Mouse (Mus musculus) heart, embryonic 13.5 days (tissue): ENCODE results near the gene Map3k14. TPM values are rescaled to one million over a fixed set of nuclear protein-coding genes. Genes with fewer than 3 reads are reported as not detected.

ENCODE experiments used
- ATAC-seq: fragments of 200-750 bp; cut with Nextera tagmentation; 2 replicates; pipeline ENCODE4 v1.8.0; 2017; ENCODE audit warnings: moderate TSS enrichment; ENCODE audit not compliant: insufficient number of reproducible peaks, low FRiP score, low TSS enrichment; ENCODE audit errors: extremely low read depth
- H3K27ac ChIP-seq: fragments of 300-500 bp; sonication (generic); replicated peaks from 2 replicates; pipeline ENCODE4 v1.5.1; 2015; ENCODE audit warnings: moderate library complexity, mild to moderate bottlenecking, inconsistent platforms
- H3K27me3 ChIP-seq: fragments of 300-500 bp; sonication (generic); replicated peaks from 2 replicates; pipeline ENCODE4 v1.6.1; 2015; ENCODE audit warnings: mild to moderate bottlenecking, inconsistent platforms
- H3K36me3 ChIP-seq: fragments of 300-500 bp; sonication (generic); 2 replicates; pipeline ENCODE4 v1.6.1; 2015; ENCODE audit warnings: mild to moderate bottlenecking, inconsistent platforms
- H3K4me1 ChIP-seq: fragments of 300-500 bp; sonication (generic); 2 replicates; pipeline ENCODE4 v1.6.1; 2015; ENCODE audit warnings: inconsistent platforms
- H3K4me2 ChIP-seq: fragments of 300-500 bp; sonication (generic); 2 replicates; pipeline ENCODE4 v1.6.1; 2015; ENCODE audit warnings: inconsistent platforms, mild to moderate bottlenecking, moderate library complexity
- H3K4me3 ChIP-seq: fragments of 300-500 bp; sonication (generic); 2 replicates; pipeline ENCODE4 v1.5.1; 2015; ENCODE audit warnings: moderate library complexity, mild to moderate bottlenecking, inconsistent platforms
- H3K9ac ChIP-seq: fragments of 300-500 bp; sonication (generic); 2 replicates; pipeline ENCODE4 v1.6.1; 2015; ENCODE audit warnings: inconsistent platforms, mild to moderate bottlenecking, moderate library complexity
- H3K9me3 ChIP-seq: fragments of 300-500 bp; sonication (generic); 2 replicates; pipeline ENCODE4 v1.6.1; 2016; ENCODE audit warnings: inconsistent platforms
- WGBS: fragments of 180-500 bp; shearing (Covaris S2); methylation state at CpG from one replicate; pipeline ENCODE4 v1.1.7; 2015; ENCODE audit warnings: mixed read lengths; 5-methylcytosine and 5-hydroxymethylcytosine counted together
- polyA plus RNA-seq: library from polyadenylated mRNA; unstranded; fragments of >200 nt; fragmentation: Nextera tagmentation; extraction: Ambion mirVana; gene quantifications from 2 replicates; pipeline ENCODE4 v1.2.1, GENCODE M21; 2015

Map3k14 gene
- polyA plus RNA-seq, 1 experiment from 2014 or later, result 1.8 TPM

GRCm38 (mm10) chr11:103261671-103262411 lies 5.4 kb downstream of the Map3k14 start:
- Histone ChIP-seq H3K4me3 (no peak overlapping the region), H3K9me3 (no peaks in the 10 kb centered on the region), H3K9ac (peak overlapping the region; percentile 58), H3K27ac (peak overlapping the region; percentile 4), H3K4me1 (peaks cover 51% of the 10 kb centered on the region), H3K36me3 (no peaks in the 10 kb centered on the region), H3K27me3 (no peaks in the 10 kb centered on the region), H3K4me2 (peak overlapping the region; percentile 51)
- no peak for ATAC-seq
- whole genome bisulfite sequencing, result 73% methylated on average over 7 of the region's 7 CpGs

GRCm38 (mm10) chr11:103260515-103261192 lies 6.6 kb downstream of the Map3k14 start:
- WGBS, result 77% methylated on average over 12 of the region's 12 CpGs
- Histone ChIP-seq H3K36me3 (no peaks in the 10 kb centered on the region), H3K9ac (no peak overlapping the region), H3K4me2 (no peak overlapping the region), H3K27me3 (no peaks in the 10 kb centered on the region), H3K27ac (no peak overlapping the region), H3K4me3 (no peak overlapping the region), H3K4me1 (peaks cover 40% of the 10 kb centered on the region), H3K9me3 (no peaks in the 10 kb centered on the region)
- ATAC-seq, result no peak

GRCm38 (mm10) chr11:103260034-103260433 lies 7.2 kb downstream of the Map3k14 start:
- 88% methylated on average over 5 of the region's 5 CpGs for WGBS
- H3K27ac ChIP-seq, result no peak overlapping the region
- H3K4me3 ChIP-seq, result no peak overlapping the region
- H3K9ac ChIP-seq, result no peak overlapping the region
- H3K36me3 ChIP-seq, result no peaks in the 10 kb centered on the region
- H3K9me3 ChIP-seq, result no peaks in the 10 kb centered on the region
- no peak for ATAC-seq
- no peak overlapping the region for H3K4me2 ChIP-seq
- peaks cover 40% of the 10 kb centered on the region for H3K4me1 ChIP-seq
- no peaks in the 10 kb centered on the region for H3K27me3 ChIP-seq

GRCm38 (mm10) chr11:103257938-103258481 lies 9.3 kb downstream of the Map3k14 start:
- no peaks in the 10 kb centered on the region for H3K27me3 ChIP-seq
- H3K4me1 ChIP-seq, result peaks cover 30% of the 10 kb centered on the region
- H3K9me3 ChIP-seq, result no peaks in the 10 kb centered on the region
- no peak for ATAC-seq
- H3K36me3 ChIP-seq, result no peaks in the 10 kb centered on the region
- 83% methylated on average over 4 of the region's 4 CpGs for WGBS
- H3K27ac ChIP-seq, result no peak overlapping the region
- H3K9ac ChIP-seq, result no peak overlapping the region
- H3K4me2 ChIP-seq, result no peak overlapping the region
- no peak overlapping the region for H3K4me3 ChIP-seq

- H3K36me3 ChIP-seq, result no peaks in the 10 kb centered on the region
- H3K4me3 ChIP-seq, result no peak overlapping the region
- no peak overlapping the region for H3K27ac ChIP-seq
- WGBS, result 74% methylated on average over 5 of the region's 5 CpGs
- H3K4me2 ChIP-seq, result no peak overlapping the region
- H3K9ac ChIP-seq, result no peak overlapping the region
- no peaks in the 10 kb centered on the region for H3K27me3 ChIP-seq
- peaks cover 27% of the 10 kb centered on the region for H3K4me1 ChIP-seq
- no peak for ATAC-seq
- H3K9me3 ChIP-seq, result no peaks in the 10 kb centered on the region
These were observed 13.7 kb downstream of the Map3k14 start for GRCm38 (mm10) chr11:103253605-103254004.

GRCm38 (mm10) chr11:103252380-103252779 lies 14.9 kb downstream of the Map3k14 start:
- WGBS, result 65% methylated on average over 5 of the region's 5 CpGs
- H3K4me3 ChIP-seq, result no peak overlapping the region
- no peaks in the 10 kb centered on the region for H3K27me3 ChIP-seq
- no peak overlapping the region for H3K27ac ChIP-seq
- H3K9me3 ChIP-seq, result no peaks in the 10 kb centered on the region
- no peaks in the 10 kb centered on the region for H3K36me3 ChIP-seq
- H3K4me2 ChIP-seq, result no peak overlapping the region
- H3K9ac ChIP-seq, result no peak overlapping the region
- no peak for ATAC-seq
- peaks cover 39% of the 10 kb centered on the region for H3K4me1 ChIP-seq

- ATAC-seq, result no peak
- H3K9ac ChIP-seq, result no peak overlapping the region
- no peak overlapping the region for H3K4me2 ChIP-seq
- H3K27me3 ChIP-seq, result no peaks in the 10 kb centered on the region
- WGBS, result 80% methylated on average over 3 of the region's 3 CpGs
- H3K4me1 ChIP-seq, result peaks cover 56% of the 10 kb centered on the region
- H3K27ac ChIP-seq, result no peak overlapping the region
- H3K36me3 ChIP-seq, result no peaks in the 10 kb centered on the region
- H3K4me3 ChIP-seq, result no peak overlapping the region
- H3K9me3 ChIP-seq, result no peaks in the 10 kb centered on the region
These were observed 16.9 kb downstream of the Map3k14 start for GRCm38 (mm10) chr11:103250324-103250723.

GRCm38 (mm10) chr11:103249509-103249908 lies 17.8 kb downstream of the Map3k14 start:
- Histone ChIP-seq H3K9me3 (no peaks in the 10 kb centered on the region), H3K9ac (no peak overlapping the region), H3K4me2 (no peak overlapping the region), H3K27ac (no peak overlapping the region), H3K36me3 (no peaks in the 10 kb centered on the region), H3K27me3 (no peaks in the 10 kb centered on the region), H3K4me1 (peaks cover 63% of the 10 kb centered on the region), H3K4me3 (no peak overlapping the region)
- WGBS, result 69% methylated on average over 6 of the region's 6 CpGs
- no peak for ATAC-seq

GRCm38 (mm10) chr11:103248837-103249236 lies 18.4 kb downstream of the Map3k14 start:
- no peaks in the 10 kb centered on the region for H3K9me3 ChIP-seq
- no peak overlapping the region for H3K9ac ChIP-seq
- ATAC-seq, result no peak
- 76% methylated on average over 5 of the region's 5 CpGs for WGBS
- peaks cover 70% of the 10 kb centered on the region for H3K4me1 ChIP-seq
- no peaks in the 10 kb centered on the region for H3K36me3 ChIP-seq
- H3K4me2 ChIP-seq, result no peak overlapping the region
- H3K4me3 ChIP-seq, result no peak overlapping the region
- no peaks in the 10 kb centered on the region for H3K27me3 ChIP-seq
- H3K27ac ChIP-seq, result no peak overlapping the region

- Histone ChIP-seq H3K4me1 (peaks cover 62% of the 10 kb centered on the region), H3K4me3 (no peak overlapping the region)
These were observed 19.6 kb downstream of the Map3k14 start for GRCm38 (mm10) chr11:103247504-103248177.

GRCm38 (mm10) chr11:103246731-103247290 lies 20.5 kb downstream of the Map3k14 start:
- Histone ChIP-seq H3K9ac (peak overlapping the region; percentile 58), H3K4me1 (peaks cover 57% of the 10 kb centered on the region), H3K4me2 (peak overlapping the region; percentile 10; the same call in 1 of the 2 replicates), H3K27ac (peak overlapping the region; percentile 77), H3K27me3 (no peaks in the 10 kb centered on the region), H3K9me3 (no peaks in the 10 kb centered on the region), H3K4me3 (no peak overlapping the region), H3K36me3 (no peaks in the 10 kb centered on the region)
- 35% methylated on average over 4 of the region's 4 CpGs for WGBS
- ATAC-seq, result no peak

More at GRCm38 (mm10) chr11:103247504-103248177, 19.6 kb downstream of the Map3k14 start:
- WGBS, result 36% methylated on average over 11 of the region's 11 CpGs
- H3K27ac ChIP-seq, result peak overlapping the region; percentile 81
- peak overlapping the region; percentile 37 for H3K9ac ChIP-seq
- no peaks in the 10 kb centered on the region for H3K27me3 ChIP-seq
- H3K4me2 ChIP-seq, result peak overlapping the region; percentile 37
- 0 out of 2 replicates have a peak, but pooled peaks have one; percentile 17 for ATAC-seq
- no peaks in the 10 kb centered on the region for H3K9me3 ChIP-seq
- H3K36me3 ChIP-seq, result no peaks in the 10 kb centered on the region
